Mouse (Mus musculus): ENCODE measurements around the gene Abhd16a. TPM values are rescaled to one million over a fixed set of nuclear protein-coding genes. Genes with fewer than 3 reads are reported as not detected.

The Abhd16a gene
- polyA plus RNA-seq, 1 experiment: 119 TPM

- Histone ChIP-seq H3K27me3 (ENCODE audit: control insufficient read depth, insufficient read depth, low read length) (no peaks in the 10 kb centered on the region), H3K27ac (ENCODE audit: insufficient read depth, low read length) (peak overlapping the region; percentile 84), H3K4me3 (ENCODE audit: extremely low read depth, insufficient read depth, insufficient read length) (peak overlapping the region; percentile 32; the same call in 1 of the 2 replicates), H3K36me3 (ENCODE audit: control insufficient read depth, insufficient read depth, low read length) (peaks cover 3% of the 10 kb centered on the region), H3K4me1 (ENCODE audit: control insufficient read depth, insufficient read depth, insufficient read length) (peaks cover 25% of the 10 kb centered on the region)
- TF ChIP-seq POLR2A (IDR thresholded peaks at IDR 0.05; ENCODE audit: low read depth, low read length) (no peak), CTCF (IDR thresholded peaks at IDR 0.05; ENCODE audit: extremely low read depth, insufficient read depth, insufficient read length, insufficient replicate concordance) (no peak)
- 22% methylated on average over 1 of the region's 1 CpGs for WGBS
- DNase-seq (ENCODE audit: low read depth in 1 of 2, low spot score in 2 of 2): no peak
Observed at GRCm38 (mm10) chr17:35047688-35048087, 41.4 kb upstream of the Abhd16a start.

- peak overlapping the region; percentile 91 for H3K27ac ChIP-seq (ENCODE audit: insufficient read depth, low read length)
- TF ChIP-seq CTCF (IDR thresholded peaks at IDR 0.05; ENCODE audit: extremely low read depth, insufficient read depth, insufficient read length, insufficient replicate concordance) (no peak), POLR2A (IDR thresholded peaks at IDR 0.05; ENCODE audit: low read depth, low read length) (no peak; the same call in 1 of the 2 replicates)
- peaks cover 8% of the 10 kb centered on the region for H3K36me3 ChIP-seq (ENCODE audit: control insufficient read depth, insufficient read depth, low read length)
- 2% methylated on average over 11 of the region's 11 CpGs for WGBS
- peaks cover 26% of the 10 kb centered on the region for H3K4me1 ChIP-seq (ENCODE audit: control insufficient read depth, insufficient read depth, insufficient read length)
- DNase-seq (ENCODE audit: low read depth in 1 of 2, low spot score in 2 of 2): peak; percentile 41 to 47
- no peaks in the 10 kb centered on the region for H3K27me3 ChIP-seq (ENCODE audit: control insufficient read depth, insufficient read depth, low read length)
- peak overlapping the region; percentile 32; the same call in 1 of the 2 replicates for H3K4me3 ChIP-seq (ENCODE audit: extremely low read depth, insufficient read depth, insufficient read length)
Observed at GRCm38 (mm10) chr17:35048149-35048931, 40.7 kb upstream of the Abhd16a start.

- DNase-seq (ENCODE audit: low read depth in 1 of 2, low spot score in 2 of 2): no peak
- Histone ChIP-seq H3K27me3 (ENCODE audit: control insufficient read depth, insufficient read depth, low read length) (no peaks in the 10 kb centered on the region), H3K4me3 (ENCODE audit: extremely low read depth, insufficient read depth, insufficient read length) (0 out of 2 replicates have a peak overlapping the region, but pooled peaks have one; percentile 2), H3K36me3 (ENCODE audit: control insufficient read depth, insufficient read depth, low read length) (peaks cover 13% of the 10 kb centered on the region), H3K27ac (ENCODE audit: insufficient read depth, low read length) (peak overlapping the region; percentile 98), H3K4me1 (ENCODE audit: control insufficient read depth, insufficient read depth, insufficient read length) (peaks cover 26% of the 10 kb centered on the region)
- no peak for TF ChIP-seq POLR2A (IDR thresholded peaks at IDR 0.05; ENCODE audit: low read depth, low read length)
- no peak for TF ChIP-seq CTCF (IDR thresholded peaks at IDR 0.05; ENCODE audit: extremely low read depth, insufficient read depth, insufficient read length, insufficient replicate concordance)
- 19% methylated on average over 5 of the region's 5 CpGs for WGBS
Observed at GRCm38 (mm10) chr17:35048932-35049440, 40.1 kb upstream of the Abhd16a start.

GRCm38 (mm10) chr17:35049561-35050016 is 39.5 kb upstream of the Abhd16a start, which contains the start of gene Clic1:
Clic1 (plus strand) TSS chr17:35049966.
- peaks cover 18% of the 10 kb centered on the region for H3K36me3 ChIP-seq (ENCODE audit: control insufficient read depth, insufficient read depth, low read length)
- no peak for TF ChIP-seq CTCF (IDR thresholded peaks at IDR 0.05; ENCODE audit: extremely low read depth, insufficient read depth, insufficient read length, insufficient replicate concordance)
- peak; percentile 46; the same call in 1 of the 2 replicates for TF ChIP-seq POLR2A (IDR thresholded peaks at IDR 0.05; ENCODE audit: low read depth, low read length)
- peak in 1 of 2 experiments; percentile 54 for DNase-seq (ENCODE audit: low read depth in 1 of 2, low spot score in 2 of 2)
- peaks cover 26% of the 10 kb centered on the region for H3K4me1 ChIP-seq (ENCODE audit: control insufficient read depth, insufficient read depth, insufficient read length)
- peak within 1 kb of the TSS; percentile 98 for H3K27ac ChIP-seq (ENCODE audit: insufficient read depth, low read length)
- under 1% methylated on average over 11 of the region's 11 CpGs for WGBS
- no peaks in the 10 kb centered on the region for H3K27me3 ChIP-seq (ENCODE audit: control insufficient read depth, insufficient read depth, low read length)
- H3K4me3 ChIP-seq (ENCODE audit: extremely low read depth, insufficient read depth, insufficient read length): peak within 1 kb of the TSS; percentile 74

GRCm38 (mm10) chr17:35050126-35050750 is 38.8 kb upstream of the Abhd16a start:
- under 1% methylated on average over 27 of the region's 27 CpGs for WGBS
- peak overlapping the region; percentile 74 for H3K4me3 ChIP-seq (ENCODE audit: extremely low read depth, insufficient read depth, insufficient read length)
- H3K27ac ChIP-seq (ENCODE audit: insufficient read depth, low read length): peak overlapping the region; percentile 98
- peaks cover 21% of the 10 kb centered on the region for H3K36me3 ChIP-seq (ENCODE audit: control insufficient read depth, insufficient read depth, low read length)
- H3K27me3 ChIP-seq (ENCODE audit: control insufficient read depth, insufficient read depth, low read length): no peaks in the 10 kb centered on the region
- H3K4me1 ChIP-seq (ENCODE audit: control insufficient read depth, insufficient read depth, insufficient read length): peaks cover 26% of the 10 kb centered on the region
- TF ChIP-seq CTCF (IDR thresholded peaks at IDR 0.05; ENCODE audit: extremely low read depth, insufficient read depth, insufficient read length, insufficient replicate concordance): no peak
- peak; percentile 70 for TF ChIP-seq POLR2A (IDR thresholded peaks at IDR 0.05; ENCODE audit: low read depth, low read length)
- DNase-seq (ENCODE audit: low read depth in 1 of 2, low spot score in 2 of 2): peak in 1 of 2 experiments; percentile 80

GRCm38 (mm10) chr17:35051156-35052086 is 37.6 kb upstream of the Abhd16a start:
- Histone ChIP-seq H3K4me3 (ENCODE audit: extremely low read depth, insufficient read depth, insufficient read length) (peak overlapping the region; percentile 74), H3K36me3 (ENCODE audit: control insufficient read depth, insufficient read depth, low read length) (peaks cover 29% of the 10 kb centered on the region), H3K27ac (ENCODE audit: insufficient read depth, low read length) (peak overlapping the region; percentile 98), H3K4me1 (ENCODE audit: control insufficient read depth, insufficient read depth, insufficient read length) (peaks cover 26% of the 10 kb centered on the region), H3K27me3 (ENCODE audit: control insufficient read depth, insufficient read depth, low read length) (no peaks in the 10 kb centered on the region)
- DNase-seq (ENCODE audit: low read depth in 1 of 2, low spot score in 2 of 2): peak; percentile 74 to 82
- TF ChIP-seq CTCF (IDR thresholded peaks at IDR 0.05; ENCODE audit: extremely low read depth, insufficient read depth, insufficient read length, insufficient replicate concordance) (no peak), POLR2A (IDR thresholded peaks at IDR 0.05; ENCODE audit: low read depth, low read length) (peak; percentile 95)
- WGBS: under 1% methylated on average over 21 of the region's 21 CpGs
